Mouse (Mus musculus): ENCODE results near the gene Aqp1. TPM values are rescaled to one million over a fixed set of nuclear protein-coding genes. Genes with fewer than 3 reads are reported as not detected.

The Aqp1 gene
- polyA plus RNA-seq (2012; rRNA removed): 56.3 and 310 TPM in 2 replicates

DNA sequence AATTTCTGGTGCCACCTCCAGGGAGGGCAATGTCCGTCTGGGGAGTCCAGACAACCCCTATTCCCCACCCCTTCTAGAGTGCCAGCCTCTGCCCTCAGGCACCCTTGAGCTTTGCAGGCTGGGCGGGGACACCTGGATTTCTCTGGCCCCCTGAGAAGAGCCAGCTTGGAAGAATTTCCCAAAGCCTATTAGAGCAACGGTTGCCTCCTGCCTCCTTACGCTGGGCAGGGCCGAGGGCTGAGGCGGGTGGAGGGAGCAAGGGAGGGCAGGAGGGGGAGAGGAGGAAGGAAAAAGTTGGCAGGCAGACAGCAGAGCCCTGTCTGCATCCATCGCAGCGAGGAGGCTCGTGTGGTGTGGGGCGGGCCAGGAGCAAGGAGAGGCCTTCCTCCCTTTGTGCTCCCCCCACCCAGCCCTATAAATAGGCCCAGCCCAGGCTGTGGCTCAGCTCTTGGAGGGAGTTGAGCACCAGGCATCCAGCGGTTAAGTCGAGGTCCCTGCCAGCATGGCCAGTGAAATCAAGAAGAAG lies at the start of gene Aqp1:
Gene Aqp1, plus strand, starts transcription at position 444 of the 526 bp plus-strand sequence.
- H3K36me3 ChIP-seq (ENCODE audit: control insufficient read depth, insufficient read depth, low read length): no peaks in the 10 kb centered on the region; the same call in 1 of the 2 replicates
- no peaks in the 10 kb centered on the region for H3K27me3 ChIP-seq (ENCODE audit: control insufficient read depth, insufficient read depth, low read length)
- H3K4me3 ChIP-seq (ENCODE audit: low read depth, low read length): peak within 1 kb of the TSS; percentile 64
- 5% methylated on average over 12 of the region's 12 CpGs for WGBS
- peak within 1 kb of the TSS; percentile 69 for H3K27ac ChIP-seq (ENCODE audit: insufficient read depth, low read depth, low read length)
- peak; percentile 91 for TF ChIP-seq POLR2A (IDR thresholded peaks at IDR 0.05; ENCODE audit: low read depth, low read length)
- no peak for TF ChIP-seq CTCF (IDR thresholded peaks at IDR 0.05; ENCODE audit: extremely low read depth, insufficient read length, insufficient replicate concordance, low read depth, low read length)
- H3K4me1 ChIP-seq (ENCODE audit: control insufficient read depth, insufficient read depth, insufficient read length, low read length): peaks cover 28% of the 10 kb centered on the region

DNA sequence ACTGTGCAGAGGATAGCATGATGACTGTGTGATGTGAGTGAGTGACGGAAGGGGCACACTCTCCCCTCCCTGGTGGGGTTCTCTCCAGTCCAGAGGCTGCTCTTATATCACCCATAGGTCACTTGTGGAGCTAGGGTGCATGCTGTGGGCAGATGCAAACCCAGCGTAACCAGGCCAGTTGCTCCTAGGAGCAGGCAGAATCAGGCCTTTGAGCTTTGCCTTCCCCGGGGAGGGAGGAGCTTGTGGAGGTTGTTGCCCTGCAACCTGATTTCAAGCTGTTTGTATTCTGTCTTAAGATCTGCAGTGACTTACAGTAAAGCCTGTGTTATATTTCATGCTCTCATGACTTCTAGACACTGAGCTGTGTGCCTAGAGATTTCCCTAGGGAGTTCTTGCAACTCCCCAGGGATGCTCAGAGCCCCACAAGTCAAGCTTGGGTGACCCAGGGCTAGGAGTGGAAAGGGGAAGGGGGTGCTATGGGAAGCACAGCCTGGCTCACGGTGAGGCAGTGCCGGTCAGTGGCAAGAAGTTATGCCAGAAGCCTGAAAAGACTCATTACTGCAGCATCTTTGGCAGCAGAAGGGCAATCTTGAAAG lies 48.1 kb upstream of the Aqp1 start:
- Histone ChIP-seq H3K27me3 (ENCODE audit: control insufficient read depth, insufficient read depth, low read length) (no peaks in the 10 kb centered on the region), H3K4me1 (ENCODE audit: control insufficient read depth, insufficient read depth, insufficient read length, low read length) (no peaks in the 10 kb centered on the region), H3K27ac (ENCODE audit: insufficient read depth, low read depth, low read length) (no peak overlapping the region), H3K36me3 (ENCODE audit: control insufficient read depth, insufficient read depth, low read length) (no peaks in the 10 kb centered on the region), H3K4me3 (ENCODE audit: low read depth, low read length) (no peak overlapping the region)
- 55% methylated on average over 5 of the region's 5 CpGs for WGBS
- no peak for TF ChIP-seq POLR2A (IDR thresholded peaks at IDR 0.05; ENCODE audit: low read depth, low read length)
- TF ChIP-seq CTCF (IDR thresholded peaks at IDR 0.05; ENCODE audit: extremely low read depth, insufficient read length, insufficient replicate concordance, low read depth, low read length): no peak

DNA sequence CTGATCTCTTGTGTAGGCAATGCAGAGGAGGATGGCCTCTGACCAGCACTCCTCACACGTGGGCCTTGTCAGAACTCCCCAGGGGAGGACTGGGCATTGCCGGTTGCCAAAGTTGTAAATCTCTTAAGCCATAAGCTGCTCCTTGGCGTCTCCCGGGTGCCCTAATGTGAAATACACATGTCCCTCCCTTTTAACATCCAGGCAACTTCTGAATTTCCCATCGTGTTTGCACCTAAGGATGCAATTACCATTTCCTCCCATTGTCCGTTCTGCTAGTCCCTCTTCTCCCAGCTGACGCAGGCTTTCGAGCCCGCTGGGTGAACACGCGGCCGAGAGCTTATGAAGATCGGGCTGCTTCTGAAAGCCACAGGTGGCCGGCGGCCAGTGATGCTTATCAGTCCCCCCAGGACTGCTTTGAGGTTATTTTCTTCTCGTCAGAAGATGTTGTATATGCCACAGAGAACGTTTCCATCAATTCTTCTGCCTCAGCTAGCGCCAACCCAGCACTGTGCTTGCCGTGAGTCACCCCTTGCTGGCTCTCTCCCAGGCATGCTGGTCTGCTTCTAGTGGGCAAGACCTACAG lies 41.6 kb upstream of the Aqp1 start:
- TF ChIP-seq POLR2A (IDR thresholded peaks at IDR 0.05; ENCODE audit: low read depth, low read length): no peak
- Histone ChIP-seq H3K36me3 (ENCODE audit: control insufficient read depth, insufficient read depth, low read length) (no peaks in the 10 kb centered on the region), H3K4me3 (ENCODE audit: low read depth, low read length) (no peak overlapping the region), H3K27ac (ENCODE audit: insufficient read depth, low read depth, low read length) (no peak overlapping the region), H3K27me3 (ENCODE audit: control insufficient read depth, insufficient read depth, low read length) (no peaks in the 10 kb centered on the region), H3K4me1 (ENCODE audit: control insufficient read depth, insufficient read depth, insufficient read length, low read length) (peaks cover 6% of the 10 kb centered on the region; the same call in 1 of the 2 replicates)
- 81% methylated on average over 19 of the region's 19 CpGs for WGBS

DNA sequence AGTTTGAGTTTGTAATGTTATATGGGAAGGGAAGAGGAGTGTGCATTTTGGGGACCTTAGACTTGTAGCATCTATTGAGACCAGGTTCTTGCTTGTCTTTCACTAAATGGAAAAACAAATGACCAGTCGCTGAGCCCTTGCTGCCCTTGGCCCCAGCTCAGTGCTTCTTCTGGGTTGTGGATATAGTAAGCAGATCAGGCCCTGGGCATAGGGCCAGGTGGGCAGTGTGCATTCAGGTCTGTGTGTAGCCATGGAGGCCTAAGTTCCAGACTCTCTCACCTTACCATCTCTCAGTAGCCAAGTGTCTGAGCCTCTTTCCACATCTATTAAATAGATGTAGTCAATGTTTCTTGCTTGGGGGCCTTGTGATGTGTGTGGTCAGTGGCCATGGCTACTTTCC lies 40.9 kb upstream of the Aqp1 start:
- peaks cover 7% of the 10 kb centered on the region; the same call in 1 of the 2 replicates for H3K4me1 ChIP-seq (ENCODE audit: control insufficient read depth, insufficient read depth, insufficient read length, low read length)
- 75% methylated on average over 1 of the region's 1 CpGs for WGBS
- H3K27me3 ChIP-seq (ENCODE audit: control insufficient read depth, insufficient read depth, low read length): no peaks in the 10 kb centered on the region
- H3K36me3 ChIP-seq (ENCODE audit: control insufficient read depth, insufficient read depth, low read length): no peaks in the 10 kb centered on the region
- H3K27ac ChIP-seq (ENCODE audit: insufficient read depth, low read depth, low read length): no peak overlapping the region
- no peak overlapping the region for H3K4me3 ChIP-seq (ENCODE audit: low read depth, low read length)
- TF ChIP-seq POLR2A (IDR thresholded peaks at IDR 0.05; ENCODE audit: low read depth, low read length) (no peak), CTCF (IDR thresholded peaks at IDR 0.05; ENCODE audit: extremely low read depth, insufficient read length, insufficient replicate concordance, low read depth, low read length) (no peak)

DNA sequence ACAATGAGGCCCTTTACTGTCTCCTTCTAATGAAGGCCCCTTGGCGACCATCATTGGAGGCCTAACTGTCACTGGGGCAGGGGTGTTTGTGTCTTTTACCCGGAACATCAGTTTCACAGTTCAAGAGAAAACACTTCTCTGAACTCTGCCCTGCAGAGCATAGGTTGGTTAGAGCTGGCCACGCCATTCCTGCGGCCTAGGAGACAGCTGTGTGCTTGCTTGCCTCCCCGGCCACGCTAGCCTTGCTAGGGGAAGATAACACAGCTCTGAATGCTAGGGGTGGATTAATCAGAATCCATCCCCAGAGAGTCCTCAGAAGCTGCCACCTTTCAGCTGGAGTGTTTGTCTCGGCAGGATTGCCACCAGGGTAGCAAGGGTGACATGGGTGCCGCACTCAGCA lies 36.8 kb upstream of the Aqp1 start:
- no peaks in the 10 kb centered on the region for H3K36me3 ChIP-seq (ENCODE audit: control insufficient read depth, insufficient read depth, low read length)
- no peak for TF ChIP-seq CTCF (IDR thresholded peaks at IDR 0.05; ENCODE audit: extremely low read depth, insufficient read length, insufficient replicate concordance, low read depth, low read length)
- no peak for TF ChIP-seq POLR2A (IDR thresholded peaks at IDR 0.05; ENCODE audit: low read depth, low read length)
- 41% methylated on average over 8 of the region's 8 CpGs for WGBS
- H3K4me1 ChIP-seq (ENCODE audit: control insufficient read depth, insufficient read depth, insufficient read length, low read length): peaks cover 7% of the 10 kb centered on the region; the same call in 1 of the 2 replicates
- no peak overlapping the region for H3K27ac ChIP-seq (ENCODE audit: insufficient read depth, low read depth, low read length)
- H3K27me3 ChIP-seq (ENCODE audit: control insufficient read depth, insufficient read depth, low read length): no peaks in the 10 kb centered on the region
- no peak overlapping the region for H3K4me3 ChIP-seq (ENCODE audit: low read depth, low read length)

DNA sequence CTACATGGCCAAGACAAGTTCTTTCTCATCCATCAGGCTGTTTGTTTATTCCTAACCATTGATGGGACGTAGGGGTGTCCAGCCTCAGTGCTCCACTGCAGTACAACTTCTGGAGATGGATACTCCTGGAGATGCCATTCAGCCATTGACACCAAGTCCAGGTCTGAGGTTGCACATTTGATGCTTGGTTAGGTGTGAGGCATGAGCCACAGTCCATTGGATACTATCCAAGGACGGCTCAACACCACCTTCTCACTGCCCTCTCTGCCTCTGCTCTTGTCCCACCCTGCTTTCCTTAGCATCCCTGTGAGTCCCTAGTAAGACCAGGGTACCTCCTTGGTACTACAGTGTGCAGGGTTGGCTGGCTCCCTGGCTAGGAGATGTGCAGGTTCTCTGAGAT lies 36.3 kb upstream of the Aqp1 start:
- TF ChIP-seq CTCF (IDR thresholded peaks at IDR 0.05; ENCODE audit: extremely low read depth, insufficient read length, insufficient replicate concordance, low read depth, low read length) (no peak), POLR2A (IDR thresholded peaks at IDR 0.05; ENCODE audit: low read depth, low read length) (no peak)

DNA sequence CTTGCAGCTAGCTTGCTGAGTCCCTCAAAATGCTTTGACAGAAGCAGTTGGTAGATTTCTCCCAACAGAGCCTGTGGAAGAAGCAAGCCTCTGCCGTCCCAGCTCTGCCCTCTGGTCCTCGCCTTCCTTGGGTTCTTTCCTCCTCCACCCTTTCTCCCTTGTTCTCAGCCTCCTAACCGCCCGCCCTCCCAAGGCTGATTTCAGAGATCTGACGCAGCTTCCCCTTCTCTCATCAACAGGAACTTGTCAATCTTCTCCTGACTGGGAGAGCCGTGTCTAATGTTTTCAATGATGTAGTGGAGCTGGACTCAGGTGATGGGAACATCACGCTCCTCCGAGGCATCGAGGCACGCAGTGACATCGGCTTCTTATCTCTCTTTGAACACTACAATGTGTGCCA lies 35.5 kb upstream of the Aqp1 start:
- H3K4me3 ChIP-seq (ENCODE audit: low read depth, low read length): no peak overlapping the region
- TF ChIP-seq POLR2A (IDR thresholded peaks at IDR 0.05; ENCODE audit: low read depth, low read length) (no peak), CTCF (IDR thresholded peaks at IDR 0.05; ENCODE audit: extremely low read depth, insufficient read length, insufficient replicate concordance, low read depth, low read length) (no peak)
- H3K27ac ChIP-seq (ENCODE audit: insufficient read depth, low read depth, low read length): no peak overlapping the region
- WGBS: 90% methylated on average over 11 of the region's 11 CpGs
- no peaks in the 10 kb centered on the region for H3K36me3 ChIP-seq (ENCODE audit: control insufficient read depth, insufficient read depth, low read length)
- no peaks in the 10 kb centered on the region for H3K27me3 ChIP-seq (ENCODE audit: control insufficient read depth, insufficient read depth, low read length)
- peaks cover 7% of the 10 kb centered on the region; the same call in 1 of the 2 replicates for H3K4me1 ChIP-seq (ENCODE audit: control insufficient read depth, insufficient read depth, insufficient read length, low read length)

More for the DNA sequence above, 36.3 kb upstream of the Aqp1 start:
- Histone ChIP-seq H3K4me3 (ENCODE audit: low read depth, low read length) (no peak overlapping the region), H3K36me3 (ENCODE audit: control insufficient read depth, insufficient read depth, low read length) (no peaks in the 10 kb centered on the region), H3K27me3 (ENCODE audit: control insufficient read depth, insufficient read depth, low read length) (no peaks in the 10 kb centered on the region), H3K4me1 (ENCODE audit: control insufficient read depth, insufficient read depth, insufficient read length, low read length) (peaks cover 7% of the 10 kb centered on the region; the same call in 1 of the 2 replicates), H3K27ac (ENCODE audit: insufficient read depth, low read depth, low read length) (no peak overlapping the region)
- WGBS: 93% methylated on average over 2 of the region's 2 CpGs
